Mouse (Mus musculus) adrenal gland, postnatal 14 days (tissue): ENCODE results near the gene Olfr273. TPM values are rescaled to one million over a fixed set of nuclear protein-coding genes. Genes with fewer than 3 reads are reported as not detected.
"Not testable (repeated sequence)": the region's sequence is repeated elsewhere in the genome, so short reads cannot be mapped to it uniquely, and the experiment has no call there.

Experiments
- DNase-seq: peaks from one replicate; pipeline ENCODE4 v3.0.0; 2021; ENCODE audit warnings: mixed read lengths
- long read RNA-seq, 2 experiments: library from polyadenylated mRNA; stranded (forward); transcript quantifications; one replicate each; pipeline ENCODE4 v2.0.0; 2021
- total RNA-seq: library from RNA; stranded (reverse); gene quantifications from 2 replicates; pipeline ENCODE4 v1.2.3, GENCODE M21; 2021

Gene Olfr273
- total RNA-seq: not detected in 2 replicates
- long read RNA-seq, experiment 1: 0 reads
- long read RNA-seq, experiment 2: 0 reads

- DNase-seq: no peak
Observed at GRCm38 (mm10) chr4:52859136-52859535, at the start of gene Olfr273. Gene Olfr273 (minus strand): TSS chr4:52859236.

GRCm38 (mm10) chr4:52864156-52864555 lies 5.1 kb upstream of the Olfr273 start:
- DNase-seq: no peak

GRCm38 (mm10) chr4:52849672-52850071 lies 9.4 kb downstream of the Olfr273 start:
- no peak for DNase-seq

GRCm38 (mm10) chr4:52849039-52849635 lies 9.9 kb downstream of the Olfr273 start:
- DNase-seq: no peak

GRCm38 (mm10) chr4:52845411-52845810 lies 13.6 kb downstream of the Olfr273 start:
- not testable (repeated sequence) for DNase-seq

- no peak for DNase-seq
Observed at GRCm38 (mm10) chr4:52821375-52821774, 37.7 kb downstream of the Olfr273 start.

GRCm38 (mm10) chr4:52814304-52814703 lies 44.7 kb downstream of the Olfr273 start, which contains the start of gene Olfr275:
Gene Olfr275 (plus strand): TSS chr4:52814604.
- no peak for DNase-seq

- DNase-seq: no peak
Observed at GRCm38 (mm10) chr4:52811871-52812270, 47.2 kb downstream of the Olfr273 start.

Other genes with a start within 250 kb of the Olfr273 start
- not detected in 2 replicates for gene Olfr275, start 44.6 kb downstream of the Olfr273 start, total RNA-seq
- gene Olfr272, start 59.9 kb upstream of the Olfr273 start, total RNA-seq: not detected in 2 replicates
- not detected in 2 replicates for gene Olfr270, start 105.3 kb upstream of the Olfr273 start, total RNA-seq
- not detected in 2 replicates for gene Nipsnap3a, start 130.0 kb upstream of the Olfr273 start, total RNA-seq
- 34.4 and 45.2 TPM in 2 replicates for gene Nipsnap3b, start 152.6 kb upstream of the Olfr273 start, total RNA-seq